Mouse (Mus musculus) gastrocnemius, postnatal 25 days (tissue): ENCODE data around the gene Wasf2. TPM values are rescaled to one million over a fixed set of nuclear protein-coding genes. Genes with fewer than 3 reads are reported as not detected.

ENCODE experiments used
- DNase-seq: peaks from one replicate; pipeline ENCODE4 v3.0.0; 2022
- total RNA-seq, 2 experiments: library from RNA; stranded (reverse); gene quantifications; 1 replicate in 1 of 2; 2 replicates in 1 of 2; pipeline ENCODE4 v1.2.3; 2021

The Wasf2 gene
- total RNA-seq, 2 experiments from 2014 or later: 33.8 to 39.7 TPM

DNA sequence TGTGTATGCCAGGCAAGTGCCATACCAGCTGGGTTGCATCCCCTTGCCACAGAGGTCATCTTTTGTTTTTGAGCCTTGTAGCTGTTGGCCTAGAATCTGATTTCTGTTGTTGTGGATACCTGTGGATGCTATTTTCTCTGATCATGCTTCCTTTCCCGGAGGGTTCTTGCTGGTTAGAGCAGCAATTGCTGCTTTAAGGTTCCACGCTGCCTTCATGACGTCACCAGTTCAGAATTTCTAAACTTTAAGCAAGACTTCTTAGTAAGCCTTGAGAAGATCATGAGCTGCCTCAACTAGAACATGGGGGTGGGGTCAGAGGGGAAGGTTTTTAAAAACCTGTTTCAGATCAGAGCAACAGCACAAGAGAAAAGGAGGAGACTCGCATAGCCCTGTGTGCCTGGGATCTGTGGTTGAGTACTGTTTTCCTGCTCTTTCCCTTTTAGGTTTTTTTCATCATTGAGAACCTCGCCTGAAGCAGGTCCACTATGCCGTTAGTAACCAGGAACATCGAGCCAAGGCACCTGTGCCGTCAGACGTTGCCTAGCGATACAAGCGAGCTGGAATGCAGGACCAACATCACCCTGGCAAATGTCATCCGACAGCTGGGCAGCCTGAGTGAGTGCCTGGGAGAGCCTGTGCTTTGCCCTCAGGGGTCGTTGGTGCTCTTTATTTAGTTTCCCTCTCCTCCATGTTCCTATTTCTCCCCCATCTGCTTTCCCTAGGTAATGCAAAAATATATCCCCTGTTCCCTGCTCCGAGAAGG, 45.9 kb downstream of the Wasf2 start:
- no peak for DNase-seq

DNA sequence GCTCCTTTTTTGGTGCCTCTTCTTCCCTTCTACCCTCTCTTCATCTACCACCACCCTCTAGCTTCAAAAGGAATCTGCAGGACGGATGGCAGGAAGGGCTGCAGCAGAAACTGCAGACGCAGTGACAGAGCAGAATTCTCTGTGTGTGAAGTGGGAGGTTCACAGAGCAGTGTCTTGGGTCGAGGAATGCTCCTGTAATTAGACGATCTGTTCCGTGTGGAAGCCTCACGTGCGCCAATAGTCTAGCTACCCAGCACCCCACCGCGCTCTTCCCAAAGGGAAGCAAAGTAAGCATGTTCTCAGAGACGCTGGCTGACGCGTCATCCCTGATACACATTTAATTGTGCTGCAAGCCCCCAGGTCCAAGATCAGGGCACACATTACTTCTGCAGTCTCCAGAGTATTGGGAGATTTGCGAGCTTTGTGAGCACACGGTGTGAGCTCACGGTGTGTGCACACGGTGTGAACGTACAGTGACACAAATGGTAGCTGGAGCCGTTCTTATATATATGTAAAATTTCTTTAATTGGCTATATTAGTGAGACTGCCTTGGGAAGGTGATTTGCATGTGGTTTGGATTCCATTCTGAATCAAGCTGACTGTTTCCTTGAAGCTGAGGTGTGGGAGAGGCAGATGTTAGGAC, 46.6 kb downstream of the Wasf2 start:
- DNase-seq: no peak

- no peak for DNase-seq
Observed at GRCm38 (mm10) chr4:133178305-133178704, 48.0 kb downstream of the Wasf2 start.

DNA sequence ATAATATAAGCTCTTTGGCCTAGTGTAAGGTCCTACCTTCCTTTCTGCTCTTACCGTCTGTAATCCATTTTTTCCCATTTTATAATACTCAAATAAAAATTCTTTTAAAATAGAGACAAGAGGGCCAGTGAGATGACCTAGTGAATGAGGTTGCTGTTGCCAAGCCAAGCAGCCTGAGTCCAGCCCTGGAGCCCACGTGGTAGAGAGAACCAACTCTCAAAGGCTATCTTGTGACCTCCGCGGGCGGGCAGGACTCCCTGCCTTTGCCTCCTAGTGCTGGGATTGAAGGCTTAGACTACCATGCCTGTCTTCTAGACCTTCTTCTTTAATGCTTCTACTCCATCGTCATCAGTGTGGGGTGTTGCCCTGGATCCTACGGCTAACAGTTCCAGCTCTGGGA, 49.0 kb downstream of the Wasf2 start:
- DNase-seq: no peak

DNA sequence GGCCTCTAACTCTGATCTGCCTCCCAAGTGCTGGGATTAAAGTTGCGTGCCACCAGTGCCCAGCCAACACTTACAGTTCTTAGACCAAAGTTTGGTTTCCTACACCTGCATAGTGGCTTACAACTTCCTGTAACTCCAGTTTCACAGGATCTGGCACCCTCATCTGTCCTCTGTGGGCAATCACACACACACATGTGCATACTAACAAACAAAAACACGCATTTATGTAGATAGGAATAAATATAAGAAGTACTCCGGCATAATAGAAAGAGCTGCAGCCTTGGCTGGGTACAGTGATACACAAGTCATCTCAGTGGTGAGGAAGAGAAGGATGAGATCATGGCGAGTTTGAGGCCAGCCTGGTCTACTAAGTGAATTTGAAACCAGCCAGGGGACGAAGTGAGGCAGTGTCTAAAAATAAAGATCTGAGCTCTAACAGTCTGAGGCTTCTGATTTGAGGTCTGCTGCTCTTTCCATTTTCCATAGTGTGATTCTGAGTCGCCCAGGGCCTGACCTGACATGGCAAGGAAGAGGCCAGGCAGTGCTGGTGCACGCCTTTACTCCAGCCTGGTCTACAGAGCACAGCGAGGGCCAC, 52.2 kb downstream of the Wasf2 start:
- no peak for DNase-seq

DNA sequence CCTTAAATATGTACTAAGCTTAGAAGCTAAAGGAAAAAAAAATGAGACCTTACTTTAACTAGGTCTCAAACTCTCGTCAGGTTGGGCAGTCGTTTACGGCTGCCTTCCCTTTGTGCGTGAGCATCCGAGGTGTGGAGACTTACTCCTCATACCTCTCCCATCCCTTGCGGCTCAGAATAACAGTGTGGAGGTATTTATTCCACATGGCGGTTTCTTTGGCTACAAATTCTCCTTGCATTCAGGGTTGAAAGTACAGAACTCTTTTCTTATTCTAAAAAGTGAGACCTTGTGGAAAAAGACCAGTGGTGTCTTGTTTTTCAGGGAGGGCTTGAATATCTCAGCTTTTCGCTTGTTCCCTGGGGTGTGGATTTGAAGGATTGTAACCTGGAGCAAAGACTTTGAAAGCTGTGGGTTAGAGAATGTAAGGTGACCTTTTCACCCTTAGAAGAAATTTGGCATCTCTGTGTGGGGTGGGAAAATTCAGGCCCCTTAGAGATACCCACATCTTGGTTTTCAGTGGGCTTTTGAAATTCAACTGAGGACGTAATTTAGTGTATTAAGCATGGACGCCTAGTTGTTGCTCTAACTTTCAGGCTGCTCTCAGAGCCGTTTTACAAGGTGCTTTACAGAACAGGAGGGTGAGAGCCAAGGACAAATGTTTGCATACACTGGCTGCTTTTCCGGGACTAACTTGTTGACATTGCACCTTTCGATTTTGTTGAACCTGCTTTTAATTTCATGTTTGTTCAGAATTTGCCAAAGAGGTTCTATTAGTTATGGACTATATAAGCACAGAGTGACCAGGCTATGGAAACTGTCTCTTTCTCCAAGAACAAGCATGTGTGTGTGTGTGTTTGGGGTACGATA, 54.0 kb downstream of the Wasf2 start:
- DNase-seq: no peak

DNA sequence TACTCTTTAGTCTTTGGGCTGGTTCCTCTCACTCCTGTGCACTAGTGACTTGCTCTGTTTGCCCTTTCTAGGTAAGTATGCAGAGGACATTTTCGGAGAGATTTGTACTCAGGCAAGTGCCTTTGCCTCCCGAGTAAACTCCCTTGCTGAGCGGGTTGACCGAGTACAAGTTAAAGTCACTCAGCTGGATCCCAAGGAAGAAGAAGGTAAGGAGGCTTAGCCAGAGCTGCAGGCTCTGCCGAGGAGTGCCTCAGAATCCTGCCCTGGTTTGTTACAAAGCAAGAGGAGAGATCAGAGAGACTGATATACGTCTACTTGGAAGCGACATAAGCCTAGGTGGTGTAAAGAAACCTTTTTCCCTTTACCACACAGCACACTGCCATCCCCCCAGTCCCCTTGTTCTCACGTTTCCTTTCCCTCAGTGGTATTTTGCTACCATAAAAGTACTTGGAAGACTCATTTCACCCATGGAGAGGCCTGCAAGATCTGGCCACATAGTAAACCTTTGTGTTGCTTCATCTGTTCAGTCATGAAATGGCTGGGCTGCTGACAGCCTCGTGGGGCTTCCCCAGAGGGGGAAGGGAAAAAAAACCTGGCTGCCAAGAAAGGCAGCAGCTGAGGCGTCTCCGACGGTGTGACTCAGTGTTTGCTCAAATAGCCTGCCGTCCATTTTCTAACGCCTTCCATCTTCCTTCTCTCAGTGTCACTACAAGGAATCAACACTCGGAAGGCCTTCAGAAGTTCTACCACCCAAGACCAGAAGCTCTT, 54.8 kb downstream of the Wasf2 start:
- DNase-seq: peak; percentile 80

DNA sequence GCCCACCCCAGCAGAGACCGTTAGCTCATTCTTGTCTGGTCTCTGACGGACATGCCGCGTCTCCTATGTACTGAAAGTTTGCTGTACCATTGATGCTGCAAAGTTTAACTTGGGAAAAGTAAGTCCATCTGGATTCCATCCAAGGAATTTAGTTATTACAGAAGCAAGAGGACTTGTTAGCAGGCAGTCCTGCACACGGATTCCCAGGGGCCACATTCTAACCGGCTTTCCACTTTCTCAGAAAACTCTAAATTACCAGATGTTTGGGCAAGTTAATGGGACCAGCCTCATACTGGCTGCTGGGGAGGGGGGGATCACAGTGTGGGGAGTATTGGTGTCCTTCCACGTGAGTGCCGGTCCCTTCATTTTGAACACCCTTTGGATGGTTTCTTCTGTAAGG, 55.6 kb downstream of the Wasf2 start:
- no peak for DNase-seq

DNA sequence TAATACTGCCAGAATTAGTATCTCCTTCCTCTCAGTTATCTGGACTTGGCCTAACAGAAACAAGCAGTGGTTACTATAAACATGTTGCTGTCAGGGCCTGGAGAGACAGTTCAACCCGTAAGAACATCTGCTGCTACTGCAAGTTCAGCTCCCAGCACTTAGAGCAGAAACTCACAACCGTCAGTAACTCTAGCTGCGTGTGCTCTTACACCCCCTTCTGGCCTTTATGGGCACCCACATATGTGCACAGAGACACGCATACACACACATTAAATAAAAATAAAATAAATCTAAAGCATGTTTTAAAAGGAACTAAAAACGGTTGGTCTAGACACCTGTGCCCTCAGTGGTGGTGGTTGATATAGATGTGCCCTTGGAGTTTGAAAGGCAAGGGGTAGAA, 56.6 kb downstream of the Wasf2 start:
- DNase-seq: no peak

GRCm38 (mm10) chr4:133189396-133189795, 59.1 kb downstream of the Wasf2 start:
- no peak for DNase-seq

GRCm38 (mm10) chr4:133194482-133194881, 64.2 kb downstream of the Wasf2 start:
- DNase-seq: no peak

GRCm38 (mm10) chr4:133195014-133195413, 64.7 kb downstream of the Wasf2 start:
- no peak for DNase-seq

DNA sequence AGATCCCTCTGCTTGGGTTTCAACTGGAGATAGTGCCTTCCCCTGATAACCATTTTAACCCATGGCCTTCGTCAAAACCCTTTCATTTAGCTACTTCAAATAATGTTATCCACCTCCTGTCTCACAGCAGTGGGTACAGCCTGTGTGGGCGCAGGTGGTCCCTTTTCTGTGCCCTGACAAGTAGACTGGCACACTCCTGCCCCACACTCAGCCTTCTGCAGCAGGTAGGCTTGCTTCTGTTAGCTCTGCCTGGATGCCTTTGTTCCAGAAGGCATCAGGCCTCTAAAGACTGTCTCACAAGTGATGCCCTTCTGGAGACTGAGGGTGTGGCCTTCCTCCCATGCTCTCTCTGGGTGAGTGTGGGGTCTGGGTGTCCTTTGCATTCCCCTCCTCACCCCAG, 65.8 kb downstream of the Wasf2 start:
- DNase-seq: no peak

GRCm38 (mm10) chr4:133196852-133197251, 66.5 kb downstream of the Wasf2 start:
- no peak for DNase-seq

GRCm38 (mm10) chr4:133197355-133197754, 67.0 kb downstream of the Wasf2 start:
- DNase-seq: no peak

GRCm38 (mm10) chr4:133197801-133198286, 67.5 kb downstream of the Wasf2 start:
- DNase-seq: peak; percentile 57

DNA sequence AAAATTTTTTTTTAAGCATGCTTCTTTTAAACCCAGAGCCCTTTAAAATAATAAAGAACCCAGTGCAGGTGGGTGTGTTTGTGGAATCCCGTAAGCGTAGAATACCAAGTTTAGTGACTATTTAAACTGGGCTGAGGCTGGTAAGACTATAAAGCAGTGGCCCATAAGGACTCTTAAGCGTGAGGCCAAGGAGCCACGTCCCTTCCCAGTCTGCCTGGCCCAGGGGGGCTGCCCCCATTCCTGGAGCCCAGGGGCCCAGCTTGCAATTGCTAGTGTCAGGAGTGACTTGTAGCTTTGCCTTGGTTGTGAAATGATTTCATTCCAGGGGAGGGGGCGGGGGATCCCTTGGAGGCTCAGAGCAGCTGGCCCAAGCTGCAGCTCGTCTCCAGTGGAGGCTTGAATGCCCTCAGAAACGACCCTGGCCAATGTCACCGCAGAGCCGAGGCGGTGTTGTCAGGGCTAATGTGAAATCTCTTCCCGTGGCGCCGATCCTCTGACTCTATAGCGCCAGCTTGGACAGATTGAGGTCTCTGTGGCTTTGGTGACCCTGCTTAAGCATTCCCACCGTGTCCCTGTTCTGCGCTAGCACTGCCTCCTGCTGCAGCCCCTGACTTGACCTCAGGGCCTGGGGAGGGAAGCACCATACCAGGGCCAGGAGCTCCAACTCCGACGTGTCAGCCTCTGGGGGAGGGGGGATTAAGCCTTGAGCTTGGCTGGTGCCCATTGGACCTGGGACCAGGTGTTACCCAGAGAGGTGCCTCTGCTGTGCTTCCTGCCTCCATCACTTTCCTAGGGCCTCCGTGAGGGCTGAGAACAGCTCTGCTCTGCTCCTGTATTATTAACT, 68.3 kb downstream of the Wasf2 start:
- no peak for DNase-seq

GRCm38 (mm10) chr4:133199743-133200142, 69.4 kb downstream of the Wasf2 start:
- DNase-seq: no peak

DNA sequence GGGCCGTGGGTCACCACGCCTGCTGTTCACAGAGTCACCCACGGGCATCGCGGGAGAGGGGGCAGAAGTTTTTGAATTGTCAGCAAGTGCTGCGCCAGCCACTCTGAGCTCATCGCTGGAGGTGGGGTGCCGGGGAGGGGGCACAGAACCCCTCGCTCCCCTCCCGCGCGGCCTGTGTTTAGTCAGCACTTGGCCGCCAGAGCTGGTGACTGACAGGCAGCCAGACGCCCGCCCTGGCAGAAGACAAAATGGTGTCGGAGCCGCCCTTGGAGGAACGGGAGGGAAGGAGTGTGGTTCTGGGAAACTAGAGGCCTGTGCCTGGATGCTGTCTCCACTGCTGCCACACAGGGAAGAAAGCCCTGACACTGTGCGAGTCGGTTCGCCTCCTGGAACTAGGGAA, 70.0 kb downstream of the Wasf2 start:
- DNase-seq: peak; percentile 64

GRCm38 (mm10) chr4:133201006-133201771, 70.9 kb downstream of the Wasf2 start:
- peak; percentile 75 for DNase-seq
